Mouse (Mus musculus) liver, adult (tissue): Measurements from ENCODE around the gene 1700011M02Rik.
"Not testable (repeated sequence)": the region's sequence is repeated elsewhere in the genome, so short reads cannot be mapped to it uniquely, and the experiment has no call there.

ENCODE experiments used
- GATA4 ChIP-seq: IDR thresholded peaks from 2 replicates; pipeline ENCODE4 v1.6.1; 2014; ENCODE audit warnings: mild to moderate bottlenecking, low read length; ENCODE audit not compliant: insufficient replicate concordance

1700011M02Rik gene

GRCm38 (mm10) chrX:102908587-102908986 lies at the start of gene 1700011M02Rik, which contains the start of gene Dmrtc1a:
1700011M02Rik (plus strand) TSS chrX:102908905.
Dmrtc1a (minus strand) TSS chrX:102908687.
- TF ChIP-seq GATA4: not testable (repeated sequence)

- TF ChIP-seq GATA4: no peak
Observed at GRCm38 (mm10) chrX:102867871-102868270, 40.8 kb upstream of the 1700011M02Rik start, which contains the start of gene 1700031F05Rik. 1700031F05Rik (minus strand) TSS chrX:102867971.

GRCm38 (mm10) chrX:102928072-102928471 lies 19.4 kb downstream of the 1700011M02Rik start, which contains the start of gene 1700018G05Rik:
1700018G05Rik (plus strand) TSS chrX:102928372.
- not testable (repeated sequence) for TF ChIP-seq GATA4

GRCm38 (mm10) chrX:102932992-102933570 lies 24.4 kb downstream of the 1700011M02Rik start:
- TF ChIP-seq GATA4: no peak

GRCm38 (mm10) chrX:102933571-102934394 lies 25.1 kb downstream of the 1700011M02Rik start:
- TF ChIP-seq GATA4: no peak

GRCm38 (mm10) chrX:102934395-102934764 lies 25.7 kb downstream of the 1700011M02Rik start:
- TF ChIP-seq GATA4: no peak

GRCm38 (mm10) chrX:102936743-102937142 lies 28.0 kb downstream of the 1700011M02Rik start:
- TF ChIP-seq GATA4: no peak

GRCm38 (mm10) chrX:102958917-102959316 lies 50.2 kb downstream of the 1700011M02Rik start:
- no peak for TF ChIP-seq GATA4
